Mouse (Mus musculus): Measurements from ENCODE around the gene Mvb12b. TPM values are rescaled to one million over a fixed set of nuclear protein-coding genes. Genes with fewer than 3 reads are reported as not detected.

Mvb12b gene
- polyA plus RNA-seq, 1 experiment from 2014 or later: 16.6 TPM

DNA sequence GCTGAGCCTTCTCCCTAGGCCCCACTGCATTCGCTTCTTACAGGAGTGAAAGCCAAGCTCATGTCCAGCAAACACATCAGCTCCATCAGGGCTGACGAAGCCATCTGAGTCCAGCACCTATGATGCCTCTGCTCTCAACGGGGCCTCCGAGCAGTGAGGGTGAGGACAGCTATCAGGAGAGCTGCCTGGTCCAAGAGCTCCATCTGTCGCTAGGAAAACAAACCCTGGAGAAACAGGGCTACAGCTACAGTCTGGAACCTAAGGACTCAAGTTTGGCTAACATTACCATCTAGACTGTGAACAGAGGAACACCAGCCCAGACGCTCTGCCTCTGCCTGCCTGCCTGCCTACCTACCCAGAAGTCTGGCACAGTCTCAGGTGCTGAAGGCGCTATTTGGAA lies 104.3 kb downstream of the Mvb12b start:
- Histone ChIP-seq H3K9ac (no peak overlapping the region), H3K4me1 (replicated peaks) (peaks cover 13% of the 10 kb centered on the region; the same call in 1 of the 2 replicates), H3K27ac (ENCODE audit: poor library complexity, severe bottlenecking) (no peak overlapping the region), H3K36me3 (peaks cover 19% of the 10 kb centered on the region), H3K4me2 (no peak overlapping the region), H3K27me3 (replicated peaks) (no peaks in the 10 kb centered on the region), H3K4me3 (no peak overlapping the region), H3K9me3 (replicated peaks) (peaks cover 19% of the 10 kb centered on the region)
- no peak for ATAC-seq (ENCODE audit: insufficient number of reproducible peaks, low FRiP score)
- WGBS: 76% methylated on average over 7 of the region's 7 CpGs

DNA sequence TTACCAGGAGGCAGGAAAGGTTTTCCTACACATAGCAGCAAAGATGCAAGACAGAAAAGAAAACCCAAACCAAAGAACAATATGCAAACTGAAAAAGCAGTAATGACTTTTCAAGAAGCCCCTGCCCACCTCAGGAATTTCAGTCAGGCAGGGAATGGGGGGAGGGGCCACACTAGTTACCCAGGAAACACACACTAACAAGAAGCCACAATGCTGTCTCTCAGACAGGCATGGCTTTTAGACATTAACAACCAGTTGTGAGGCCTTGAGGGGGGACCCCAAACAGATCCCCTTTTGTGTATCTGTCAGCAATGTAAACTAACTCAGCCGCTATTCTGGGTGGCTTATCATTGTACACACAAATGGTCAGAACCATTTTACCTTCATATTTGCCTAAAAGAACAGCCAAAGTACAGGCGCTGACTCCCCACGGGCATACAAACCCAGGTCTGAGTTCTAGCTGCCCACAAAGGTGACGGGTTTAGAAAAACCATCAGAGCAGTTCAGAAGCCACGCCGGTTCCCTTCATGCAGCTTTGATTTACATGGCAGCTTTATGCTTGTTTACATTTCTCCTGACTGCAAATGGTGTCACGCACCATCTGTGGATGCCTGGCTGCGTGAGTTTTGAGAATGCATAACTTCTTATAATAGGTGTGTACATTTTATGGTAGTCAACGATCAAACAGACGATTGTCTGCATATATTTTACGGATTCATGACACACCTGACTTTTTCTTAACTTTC lies 105.9 kb downstream of the Mvb12b start:
- ATAC-seq (ENCODE audit: insufficient number of reproducible peaks, low FRiP score): no peak

GRCm38 (mm10) chr2:33778466-33778865 lies 109.3 kb downstream of the Mvb12b start:
- Histone ChIP-seq H3K9ac (no peak overlapping the region), H3K4me3 (no peak overlapping the region), H3K4me1 (replicated peaks) (peaks cover 18% of the 10 kb centered on the region), H3K27ac (ENCODE audit: poor library complexity, severe bottlenecking) (no peak overlapping the region), H3K9me3 (replicated peaks) (peaks cover 42% of the 10 kb centered on the region), H3K36me3 (peaks cover 45% of the 10 kb centered on the region), H3K4me2 (no peak overlapping the region), H3K27me3 (replicated peaks) (no peaks in the 10 kb centered on the region)
- 90% methylated on average over 4 of the region's 4 CpGs for WGBS
- no peak for ATAC-seq (ENCODE audit: insufficient number of reproducible peaks, low FRiP score)

More for the DNA sequence above, 105.9 kb downstream of the Mvb12b start:
- Histone ChIP-seq H3K36me3 (peaks cover 35% of the 10 kb centered on the region), H3K4me3 (no peak overlapping the region), H3K4me1 (replicated peaks) (peaks cover 13% of the 10 kb centered on the region; the same call in 1 of the 2 replicates), H3K9me3 (replicated peaks) (peaks cover 35% of the 10 kb centered on the region), H3K27me3 (replicated peaks) (no peaks in the 10 kb centered on the region), H3K27ac (ENCODE audit: poor library complexity, severe bottlenecking) (no peak overlapping the region), H3K4me2 (no peak overlapping the region), H3K9ac (no peak overlapping the region)
- whole genome bisulfite sequencing: 76% methylated on average over 11 of the region's 11 CpGs

- no peak overlapping the region for H3K4me3 ChIP-seq
- ATAC-seq (ENCODE audit: insufficient number of reproducible peaks, low FRiP score): no peak
- no peak overlapping the region for H3K27ac ChIP-seq (ENCODE audit: poor library complexity, severe bottlenecking)
- peaks cover 41% of the 10 kb centered on the region for H3K36me3 ChIP-seq
- no peak overlapping the region for H3K4me2 ChIP-seq
- no peaks in the 10 kb centered on the region for H3K27me3 ChIP-seq (replicated peaks)
- no peak overlapping the region for H3K9ac ChIP-seq
- H3K4me1 ChIP-seq (replicated peaks): peaks cover 30% of the 10 kb centered on the region
- WGBS: 95% methylated on average over 11 of the region's 11 CpGs
- peaks cover 39% of the 10 kb centered on the region for H3K9me3 ChIP-seq (replicated peaks)
Observed at GRCm38 (mm10) chr2:33777051-33777450, 110.7 kb downstream of the Mvb12b start.

GRCm38 (mm10) chr2:33774884-33775283 lies 112.9 kb downstream of the Mvb12b start:
- 82% methylated on average over 2 of the region's 2 CpGs for WGBS
- Histone ChIP-seq H3K36me3 (peaks cover 40% of the 10 kb centered on the region), H3K4me3 (no peak overlapping the region), H3K4me2 (no peak overlapping the region), H3K27ac (ENCODE audit: poor library complexity, severe bottlenecking) (no peak overlapping the region), H3K27me3 (replicated peaks) (no peaks in the 10 kb centered on the region), H3K4me1 (replicated peaks) (peaks cover 26% of the 10 kb centered on the region), H3K9me3 (replicated peaks) (peaks cover 38% of the 10 kb centered on the region), H3K9ac (no peak overlapping the region)
- ATAC-seq (ENCODE audit: insufficient number of reproducible peaks, low FRiP score): no peak

GRCm38 (mm10) chr2:33774106-33774505 lies 113.6 kb downstream of the Mvb12b start:
- 55% methylated on average over 4 of the region's 4 CpGs for WGBS
- H3K4me2 ChIP-seq: no peak overlapping the region
- H3K9me3 ChIP-seq (replicated peaks): peaks cover 30% of the 10 kb centered on the region
- peak overlapping the region; percentile 37; the same call in 1 of the 2 replicates for H3K27ac ChIP-seq (ENCODE audit: poor library complexity, severe bottlenecking)
- peaks cover 26% of the 10 kb centered on the region for H3K4me1 ChIP-seq (replicated peaks)
- no peak overlapping the region for H3K9ac ChIP-seq
- peaks cover 32% of the 10 kb centered on the region for H3K36me3 ChIP-seq
- no peak overlapping the region for H3K4me3 ChIP-seq
- no peaks in the 10 kb centered on the region for H3K27me3 ChIP-seq (replicated peaks)
- ATAC-seq (ENCODE audit: insufficient number of reproducible peaks, low FRiP score): no peak

- H3K4me2 ChIP-seq: no peak overlapping the region
- H3K27me3 ChIP-seq (replicated peaks): no peaks in the 10 kb centered on the region
- peaks cover 16% of the 10 kb centered on the region for H3K36me3 ChIP-seq
- no peak overlapping the region for H3K27ac ChIP-seq (ENCODE audit: poor library complexity, severe bottlenecking)
- H3K9ac ChIP-seq: no peak overlapping the region
- WGBS: 31% methylated on average over 9 of the region's 9 CpGs
- peaks cover 13% of the 10 kb centered on the region for H3K9me3 ChIP-seq (replicated peaks)
- H3K4me3 ChIP-seq: no peak overlapping the region
- H3K4me1 ChIP-seq (replicated peaks): peaks cover 26% of the 10 kb centered on the region
- no peak for ATAC-seq (ENCODE audit: insufficient number of reproducible peaks, low FRiP score)
Observed at GRCm38 (mm10) chr2:33772439-33772838, 115.3 kb downstream of the Mvb12b start.

DNA sequence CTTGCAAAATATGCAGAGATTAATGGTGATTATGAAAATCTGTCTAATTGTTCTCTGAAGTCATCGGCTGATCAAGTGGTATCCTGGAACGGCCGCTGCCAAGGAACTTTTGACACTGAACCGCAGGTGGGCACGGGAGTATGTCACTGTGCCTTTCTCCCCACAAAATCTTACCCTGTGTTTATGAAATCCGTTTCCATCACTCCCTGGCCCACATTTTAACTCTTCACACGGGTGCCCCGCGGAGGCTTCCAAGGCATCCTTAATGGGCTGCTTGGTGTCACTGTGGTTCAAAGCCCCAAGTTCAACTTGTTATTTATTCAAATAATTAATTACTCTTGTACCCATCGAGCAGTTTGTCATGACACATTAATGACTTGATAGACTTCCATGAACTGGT lies 116.4 kb downstream of the Mvb12b start:
- no peaks in the 10 kb centered on the region for H3K27me3 ChIP-seq (replicated peaks)
- H3K9me3 ChIP-seq (replicated peaks): 0 out of 2 replicates have a peak, but pooled peaks cover 5% of the 10 kb centered on the region
- H3K4me2 ChIP-seq: no peak overlapping the region
- no peak overlapping the region for H3K27ac ChIP-seq (ENCODE audit: poor library complexity, severe bottlenecking)
- H3K4me3 ChIP-seq: no peak overlapping the region
- 89% methylated on average over 10 of the region's 10 CpGs for WGBS
- H3K4me1 ChIP-seq (replicated peaks): peaks cover 26% of the 10 kb centered on the region
- H3K36me3 ChIP-seq: peaks cover 7% of the 10 kb centered on the region
- H3K9ac ChIP-seq: no peak overlapping the region
- no peak for ATAC-seq (ENCODE audit: insufficient number of reproducible peaks, low FRiP score)

- WGBS: 82% methylated on average over 4 of the region's 4 CpGs
- no peak for ATAC-seq (ENCODE audit: insufficient number of reproducible peaks, low FRiP score)
Observed at GRCm38 (mm10) chr2:33770526-33771130, 117.1 kb downstream of the Mvb12b start.

DNA sequence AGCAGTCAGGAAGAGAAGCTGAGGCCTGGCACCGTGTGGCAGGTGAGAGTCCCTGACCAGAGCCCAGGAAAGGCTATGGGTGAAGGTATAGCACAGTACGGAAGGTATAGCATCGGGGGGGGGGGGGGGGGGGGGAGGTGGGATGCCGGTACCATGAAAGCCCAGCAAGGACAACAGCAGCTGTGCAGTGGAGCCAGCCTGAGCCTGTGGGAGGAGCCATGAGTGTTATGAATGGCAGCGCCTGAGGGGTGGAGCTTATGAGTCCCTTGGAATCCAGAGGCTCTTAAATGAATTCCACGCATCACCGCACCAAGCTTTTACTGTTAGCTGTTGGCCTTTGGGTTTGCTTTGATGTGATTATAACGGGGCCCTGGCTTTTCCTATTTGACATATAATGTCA lies 123.3 kb downstream of the Mvb12b start:
- Histone ChIP-seq H3K36me3 (no peaks in the 10 kb centered on the region), H3K27me3 (replicated peaks) (no peaks in the 10 kb centered on the region), H3K9ac (no peak overlapping the region), H3K27ac (ENCODE audit: poor library complexity, severe bottlenecking) (no peak overlapping the region), H3K4me1 (replicated peaks) (peaks cover 6% of the 10 kb centered on the region; the same call in 1 of the 2 replicates), H3K9me3 (replicated peaks) (no peaks in the 10 kb centered on the region), H3K4me2 (no peak overlapping the region), H3K4me3 (no peak overlapping the region)
- 71% methylated on average over 6 of the region's 8 CpGs for WGBS
- ATAC-seq (ENCODE audit: insufficient number of reproducible peaks, low FRiP score): no peak; the same call in 1 of the 2 replicates

More at GRCm38 (mm10) chr2:33770526-33771130, 117.1 kb downstream of the Mvb12b start:
- Histone ChIP-seq H3K36me3 (0 out of 2 replicates have a peak, but pooled peaks cover 2% of the 10 kb centered on the region), H3K4me2 (no peak overlapping the region), H3K27me3 (replicated peaks) (no peaks in the 10 kb centered on the region), H3K9me3 (replicated peaks) (no peaks in the 10 kb centered on the region), H3K4me3 (no peak overlapping the region), H3K27ac (ENCODE audit: poor library complexity, severe bottlenecking) (no peak overlapping the region), H3K4me1 (replicated peaks) (peaks cover 26% of the 10 kb centered on the region), H3K9ac (no peak overlapping the region)

- Histone ChIP-seq H3K4me2 (no peak overlapping the region), H3K9ac (no peak overlapping the region), H3K9me3 (replicated peaks) (no peaks in the 10 kb centered on the region), H3K27ac (ENCODE audit: poor library complexity, severe bottlenecking) (no peak overlapping the region), H3K36me3 (no peaks in the 10 kb centered on the region), H3K4me1 (replicated peaks) (peaks cover 6% of the 10 kb centered on the region; the same call in 1 of the 2 replicates), H3K27me3 (replicated peaks) (no peaks in the 10 kb centered on the region), H3K4me3 (no peak overlapping the region)
- WGBS: 58% methylated on average over 6 of the region's 6 CpGs
- no peak for ATAC-seq (ENCODE audit: insufficient number of reproducible peaks, low FRiP score)
Observed at GRCm38 (mm10) chr2:33762210-33762609, 125.5 kb downstream of the Mvb12b start.

Measured in heart, embryonic 12.5 days (tissue).